Mouse (Mus musculus): Measurements from ENCODE around the gene Rad9a.

DNA sequence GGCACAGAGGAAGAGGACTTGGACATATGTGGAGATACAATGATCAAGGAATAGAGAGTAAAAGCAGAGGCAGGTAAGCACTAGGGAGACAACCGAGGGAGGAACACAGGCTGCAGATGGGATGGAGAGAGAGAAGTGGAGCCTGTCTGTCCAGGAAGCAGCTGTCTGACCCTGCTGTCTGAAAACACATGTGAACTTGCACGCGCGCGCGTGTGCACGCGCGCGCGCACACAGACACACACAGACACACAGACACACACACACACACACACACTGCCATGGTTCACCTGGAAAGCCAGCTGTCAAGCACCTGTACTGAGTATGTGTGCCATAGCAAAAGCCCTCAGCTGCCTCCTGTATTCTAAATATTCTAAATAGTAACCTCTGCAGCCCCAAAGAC is 16.8 kb upstream of the Rad9a start:
- no peak for TF ChIP-seq POLR2A (IDR thresholded peaks at IDR 0.05; ENCODE audit: control insufficient read depth in 1 of 2, insufficient read depth in 1 of 2, low read depth in 1 of 2, low read length in 2 of 2, poor library complexity in 1 of 2)
- no peak for TF ChIP-seq TCF12 (IDR thresholded peaks at IDR 0.05; ENCODE audit: low read depth, low read length)
- TF ChIP-seq RAD21 (IDR thresholded peaks at IDR 0.05; ENCODE audit: low read depth, low read length), result no peak
- no peak for TF ChIP-seq MXI1 (IDR thresholded peaks at IDR 0.05; ENCODE audit: low read depth, low read length)
- no peak for TF ChIP-seq MAX (IDR thresholded peaks at IDR 0.05; ENCODE audit: low read length)
- no peak for TF ChIP-seq POLR2AphosphoS5 (IDR thresholded peaks at IDR 0.05; ENCODE audit: borderline replicate concordance, low read depth, low read length)
